Mouse (Mus musculus) stomach, embryonic 15.5 days (tissue): ENCODE data around the gene Olfr846. TPM values are rescaled to one million over a fixed set of nuclear protein-coding genes. Genes with fewer than 3 reads are reported as not detected.

Experiments
- ATAC-seq: fragments of 200-750 bp; cut with Nextera tagmentation; 2 replicates; pipeline ENCODE4 v1.8.0; 2017; ENCODE audit warnings: low read depth, moderate number of reproducible peaks, moderate TSS enrichment; ENCODE audit not compliant: insufficient read depth, low FRiP score
- H3K27ac ChIP-seq: fragments of 300-500 bp; sonication (generic); 2 replicates; pipeline ENCODE4 v1.5.1; 2015; ENCODE audit warnings: mild to moderate bottlenecking, inconsistent platforms
- H3K27me3 ChIP-seq: fragments of 300-500 bp; sonication (generic); replicated peaks from 2 replicates; pipeline ENCODE4 v1.6.1; 2015; ENCODE audit warnings: inconsistent platforms
- H3K36me3 ChIP-seq: fragments of 300-500 bp; sonication (generic); 2 replicates; pipeline ENCODE4 v1.6.1; 2015; ENCODE audit warnings: inconsistent platforms
- H3K4me1 ChIP-seq: fragments of 300-500 bp; sonication (generic); 2 replicates; pipeline ENCODE4 v1.6.1; 2015; ENCODE audit warnings: inconsistent platforms
- H3K4me2 ChIP-seq: fragments of 300-500 bp; sonication (generic); 2 replicates; pipeline ENCODE4 v1.6.1; 2015; ENCODE audit warnings: mild to moderate bottlenecking, inconsistent platforms
- H3K4me3 ChIP-seq: fragments of 300-500 bp; sonication (generic); replicated peaks from 2 replicates; pipeline ENCODE4 v1.5.1; 2015; ENCODE audit warnings: inconsistent platforms
- H3K9ac ChIP-seq: fragments of 300-500 bp; sonication (generic); 2 replicates; pipeline ENCODE4 v1.6.1; 2015; ENCODE audit warnings: inconsistent platforms
- H3K9me3 ChIP-seq: fragments of 300-500 bp; sonication (generic); 2 replicates; pipeline ENCODE4 v1.6.1; 2016; ENCODE audit warnings: inconsistent platforms
- WGBS: fragments of 180-500 bp; shearing (Covaris S2); methylation state at CpG from one replicate; pipeline ENCODE4 v1.1.7; 2015; 5-methylcytosine and 5-hydroxymethylcytosine counted together
- polyA plus RNA-seq: library from polyadenylated mRNA; unstranded; fragments of >200 nt; fragmentation: Nextera tagmentation; extraction: Ambion mirVana; gene quantifications from 2 replicates; pipeline ENCODE4 v1.2.1, GENCODE M21; 2015

Gene Olfr846
- polyA plus RNA-seq: not detected in 2 replicates

DNA sequence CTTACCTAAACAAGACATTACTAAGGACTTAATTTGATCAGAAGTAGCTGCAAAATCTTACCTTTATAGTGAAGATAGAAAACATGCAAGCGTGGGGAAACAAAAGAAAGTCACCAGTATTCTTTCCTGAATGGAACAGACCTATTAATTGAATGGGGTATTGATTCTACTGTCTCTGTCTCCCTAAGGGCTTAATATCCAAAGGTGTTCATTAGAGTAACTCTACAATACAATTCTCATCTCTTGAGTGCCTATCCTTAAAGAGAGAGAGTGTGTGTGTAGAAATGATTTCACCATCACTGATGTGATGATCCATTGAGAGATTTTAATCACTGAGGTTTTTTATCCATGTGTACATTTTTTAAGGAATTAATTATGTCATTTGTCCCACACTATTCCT lies at the start of gene Olfr846:
TSS of gene Olfr846 (minus strand) at position 101 of the 400 bp plus-strand sequence.
- Histone ChIP-seq H3K4me1 (no peaks in the 10 kb centered on the region), H3K9ac (no peak within 1 kb of the TSS), H3K27me3 (no peaks in the 10 kb centered on the region), H3K4me3 (no peak within 1 kb of the TSS), H3K4me2 (no peak within 1 kb of the TSS), H3K9me3 (no peaks in the 10 kb centered on the region), H3K27ac (no peak within 1 kb of the TSS), H3K36me3 (no peaks in the 10 kb centered on the region)
- 53% methylated on average over 1 of the region's 1 CpGs for WGBS
- no peak for ATAC-seq

DNA sequence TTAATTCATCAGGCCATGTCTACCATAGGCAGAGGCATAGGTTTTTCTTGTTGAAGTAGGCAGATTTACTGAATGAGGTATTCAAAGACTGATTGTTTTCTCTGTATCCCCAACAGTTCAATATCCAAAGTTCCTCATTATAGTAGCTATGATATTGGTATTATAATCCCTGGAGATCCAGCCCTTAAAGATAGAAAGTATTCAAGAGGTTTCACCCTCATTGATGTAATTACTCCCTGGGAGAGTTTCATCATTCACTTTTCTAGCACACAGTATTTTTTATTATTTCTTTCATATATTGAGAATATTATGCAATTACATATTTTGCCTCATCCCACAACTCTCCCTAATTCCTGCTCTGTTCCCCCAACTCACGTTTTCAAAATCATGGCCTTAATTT lies 14.8 kb upstream of the Olfr846 start, which contains the start of gene Olfr847:
TSS of gene Olfr847 (minus strand) at position 101 of the 400 bp plus-strand sequence.
- no peak within 1 kb of the TSS for H3K27ac ChIP-seq
- H3K9me3 ChIP-seq: no peaks in the 10 kb centered on the region
- no peaks in the 10 kb centered on the region for H3K4me1 ChIP-seq
- H3K4me2 ChIP-seq: no peak within 1 kb of the TSS
- no peak within 1 kb of the TSS for H3K4me3 ChIP-seq
- H3K27me3 ChIP-seq: no peaks in the 10 kb centered on the region
- no peaks in the 10 kb centered on the region for H3K36me3 ChIP-seq
- no peak within 1 kb of the TSS for H3K9ac ChIP-seq
- WGBS: 52% methylated on average over 1 of the region's 1 CpGs
- no peak for ATAC-seq

DNA sequence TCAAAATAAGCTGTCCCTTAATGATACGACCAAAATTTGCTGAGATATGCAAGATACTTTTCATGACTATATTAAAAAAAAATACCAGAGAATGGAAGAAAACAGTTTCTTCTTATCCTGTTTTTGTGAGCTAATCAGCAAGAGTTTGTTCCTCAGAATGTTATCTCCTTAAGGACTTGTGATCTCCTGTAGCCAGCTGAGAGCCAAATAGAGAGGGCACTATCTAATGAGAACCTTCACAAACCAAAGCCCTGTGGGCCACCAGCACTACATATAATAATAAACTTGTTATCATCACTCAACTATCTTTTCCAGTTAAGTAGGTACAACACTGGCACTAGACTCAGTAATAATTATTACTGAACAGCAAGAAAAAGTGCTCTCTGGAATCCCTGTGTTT lies 27.6 kb downstream of the Olfr846 start, which contains the start of gene Olfr845:
TSS of gene Olfr845 (plus strand) at position 301 of the 400 bp plus-strand sequence.
- no peak for ATAC-seq
- Histone ChIP-seq H3K4me3 (no peak within 1 kb of the TSS), H3K27ac (no peak within 1 kb of the TSS), H3K4me2 (no peak within 1 kb of the TSS), H3K36me3 (no peaks in the 10 kb centered on the region), H3K4me1 (no peaks in the 10 kb centered on the region), H3K9ac (no peak within 1 kb of the TSS), H3K27me3 (no peaks in the 10 kb centered on the region), H3K9me3 (no peaks in the 10 kb centered on the region)
- 66% methylated on average over 1 of the region's 1 CpGs for WGBS

DNA sequence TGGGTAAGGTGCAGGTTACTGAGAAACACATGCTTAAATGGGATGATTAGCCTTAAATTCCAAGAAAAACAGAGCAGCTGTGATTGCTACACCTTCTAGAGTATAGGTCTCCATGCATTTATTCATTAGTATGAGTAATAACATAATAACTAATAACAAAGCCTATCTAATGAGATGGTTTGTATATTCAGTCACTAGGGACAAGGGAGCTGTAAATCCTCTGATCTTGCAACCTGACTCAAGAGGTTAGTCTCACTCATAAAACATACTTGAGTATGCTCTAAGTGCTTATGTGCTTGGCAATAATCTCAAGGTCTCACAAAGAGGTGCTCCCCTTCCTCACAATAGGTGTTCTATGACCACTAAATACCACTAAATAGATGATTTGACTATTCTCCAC lies 47.8 kb downstream of the Olfr846 start, which contains the start of gene Olfr844:
TSS of gene Olfr844 (plus strand) at position 301 of the 400 bp plus-strand sequence.
- no peak within 1 kb of the TSS for H3K4me2 ChIP-seq
- H3K27ac ChIP-seq: no peak within 1 kb of the TSS
- ATAC-seq: no peak
- no peak within 1 kb of the TSS for H3K4me3 ChIP-seq
- H3K9me3 ChIP-seq: no peaks in the 10 kb centered on the region
- H3K36me3 ChIP-seq: no peaks in the 10 kb centered on the region
- no peaks in the 10 kb centered on the region for H3K4me1 ChIP-seq
- no peaks in the 10 kb centered on the region for H3K27me3 ChIP-seq
- no peak within 1 kb of the TSS for H3K9ac ChIP-seq

Other genes with a start within 250 kb of the Olfr846 start
- not detected in 2 replicates for gene Olfr836, start 243.6 kb downstream of the Olfr846 start, polyA plus RNA-seq
- gene Olfr837, start 227.7 kb downstream of the Olfr846 start, polyA plus RNA-seq: not detected in 2 replicates
- not detected in 2 replicates for gene Olfr839-ps1, start 186.7 kb downstream of the Olfr846 start, polyA plus RNA-seq
- not detected in 2 replicates for gene Olfr843, start 112.0 kb downstream of the Olfr846 start, polyA plus RNA-seq
- gene Olfr844, start 47.7 kb downstream of the Olfr846 start, polyA plus RNA-seq: not detected in 2 replicates
- not detected in 2 replicates for gene Olfr845, start 27.5 kb downstream of the Olfr846 start, polyA plus RNA-seq
- not detected in 2 replicates for gene Olfr847, start 14.7 kb upstream of the Olfr846 start, polyA plus RNA-seq
- not detected in 2 replicates for gene Olfr849, start 76.3 kb upstream of the Olfr846 start, polyA plus RNA-seq
- not detected in 2 replicates for gene Olfr850, start 114.2 kb upstream of the Olfr846 start, polyA plus RNA-seq
- gene Olfr851, start 129.3 kb upstream of the Olfr846 start, polyA plus RNA-seq: not detected in 2 replicates
- gene Olfr853, start 177.1 kb upstream of the Olfr846 start, polyA plus RNA-seq: not detected in 2 replicates
- gene Olfr854, start 203.4 kb upstream of the Olfr846 start, polyA plus RNA-seq: not detected in 2 replicates
- gene Olfr855, start 218.6 kb upstream of the Olfr846 start, polyA plus RNA-seq: not detected in 2 replicates